Mouse (Mus musculus) cerebellum, adult 8-10 months (tissue): ENCODE results near the gene Mphosph9.

ENCODE experiments used
- DNase-seq: peaks from one replicate; pipeline ENCODE4 v3.0.0; 2022

Mphosph9 gene

GRCm38 (mm10) chr5:124210281-124211016 lies 117.3 kb downstream of the Mphosph9 start:
- peak; percentile 48 for DNase-seq

- DNase-seq = no peak
Observed at GRCm38 (mm10) chr5:124209850-124210249, 117.9 kb downstream of the Mphosph9 start.

- no peak for DNase-seq
Observed at GRCm38 (mm10) chr5:124208030-124208429, 119.7 kb downstream of the Mphosph9 start.

GRCm38 (mm10) chr5:124206481-124207038 lies 121.2 kb downstream of the Mphosph9 start:
- DNase-seq = no peak

- no peak for DNase-seq
Observed at GRCm38 (mm10) chr5:124205809-124206380, 121.9 kb downstream of the Mphosph9 start.

- DNase-seq = no peak
Observed at GRCm38 (mm10) chr5:124205211-124205610, 122.6 kb downstream of the Mphosph9 start.

GRCm38 (mm10) chr5:124204127-124204794 lies 123.5 kb downstream of the Mphosph9 start:
- no peak for DNase-seq

- DNase-seq = no peak
Observed at GRCm38 (mm10) chr5:124203251-124203650, 124.5 kb downstream of the Mphosph9 start.

GRCm38 (mm10) chr5:124202071-124202470 lies 125.7 kb downstream of the Mphosph9 start:
- DNase-seq = no peak

- no peak for DNase-seq
Observed at GRCm38 (mm10) chr5:124201564-124201963, 126.2 kb downstream of the Mphosph9 start.
